Mouse (Mus musculus): Measurements from ENCODE around the gene Nudt4. TPM values are rescaled to one million over a fixed set of nuclear protein-coding genes. Genes with fewer than 3 reads are reported as not detected.

The Nudt4 gene
- polyA plus RNA-seq, 1 experiment from 2014 or later: 69.0 TPM

DNA sequence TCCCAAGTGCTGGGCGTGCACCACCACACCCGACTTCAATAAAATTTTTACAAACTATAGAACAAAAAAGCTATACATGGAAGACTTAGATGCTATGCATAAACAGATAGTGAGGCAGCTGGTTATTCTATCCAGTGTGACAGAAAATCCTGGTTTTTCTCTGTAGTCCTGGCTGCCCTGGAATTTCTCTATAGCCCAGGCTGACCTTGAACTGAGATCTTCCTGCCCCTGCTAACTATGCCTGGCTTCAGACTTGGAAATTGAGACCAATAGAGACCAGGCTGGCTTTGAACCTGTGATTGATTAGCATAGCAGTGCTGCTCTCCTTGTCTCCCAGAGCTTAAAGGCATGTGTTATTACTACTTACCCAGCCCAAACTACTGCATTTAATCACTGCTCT is 17.8 kb downstream of the Nudt4 start:
- no peak overlapping the region for H3K4me3 ChIP-seq (replicated peaks; ENCODE audit: low read length)
- no peaks in the 10 kb centered on the region for H3K9me3 ChIP-seq (ENCODE audit: control insufficient read depth, low read length)
- peaks cover 6% of the 10 kb centered on the region for H3K4me1 ChIP-seq (replicated peaks; ENCODE audit: control insufficient read depth, insufficient read depth, low read length)
- H3K27me3 ChIP-seq (replicated peaks; ENCODE audit: control insufficient read depth, insufficient read depth, low read length): no peaks in the 10 kb centered on the region
- WGBS: 91% methylated on average over 2 of the region's 2 CpGs
- no peak overlapping the region for H3K9ac ChIP-seq (replicated peaks; ENCODE audit: low read depth, low read length)
- H3K36me3 ChIP-seq (ENCODE audit: control insufficient read depth, insufficient read depth): peaks cover 8% of the 10 kb centered on the region
- H3K27ac ChIP-seq (ENCODE audit: low read length): no peak overlapping the region
- H3K4me2 ChIP-seq (ENCODE audit: low read length): no peak overlapping the region
- ATAC-seq: no peak

DNA sequence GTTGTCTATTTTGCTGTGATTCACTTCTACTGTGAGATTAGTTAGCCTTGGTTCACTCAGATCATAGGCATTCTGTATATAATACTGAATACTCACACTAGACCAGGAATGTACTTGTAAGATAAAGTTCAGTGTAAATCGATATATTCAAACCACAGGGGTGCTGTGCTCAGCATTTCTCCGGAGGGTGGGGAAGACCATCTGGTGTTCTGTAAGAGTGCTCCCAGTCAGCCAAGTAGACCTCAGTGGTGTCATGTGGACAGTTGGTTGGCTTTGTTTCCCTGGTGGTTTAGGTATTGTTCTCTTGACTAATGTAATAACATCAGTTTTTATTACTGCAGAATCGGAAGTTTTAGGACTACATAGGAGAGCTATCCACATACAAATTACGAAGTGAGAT is 18.9 kb downstream of the Nudt4 start:
- peak; percentile 47; the same call in 1 of the 2 replicates for ATAC-seq
- no peaks in the 10 kb centered on the region for H3K27me3 ChIP-seq (replicated peaks; ENCODE audit: control insufficient read depth, insufficient read depth, low read length)
- H3K4me3 ChIP-seq (replicated peaks; ENCODE audit: low read length): no peak overlapping the region
- no peak overlapping the region for H3K4me2 ChIP-seq (ENCODE audit: low read length)
- H3K9ac ChIP-seq (replicated peaks; ENCODE audit: low read depth, low read length): no peak overlapping the region
- WGBS: 67% methylated on average over 4 of the region's 4 CpGs
- H3K36me3 ChIP-seq (ENCODE audit: control insufficient read depth, insufficient read depth): peaks cover 8% of the 10 kb centered on the region
- peaks cover 6% of the 10 kb centered on the region for H3K4me1 ChIP-seq (replicated peaks; ENCODE audit: control insufficient read depth, insufficient read depth, low read length)
- H3K9me3 ChIP-seq (ENCODE audit: control insufficient read depth, low read length): no peaks in the 10 kb centered on the region
- H3K27ac ChIP-seq (ENCODE audit: low read length): no peak overlapping the region

DNA sequence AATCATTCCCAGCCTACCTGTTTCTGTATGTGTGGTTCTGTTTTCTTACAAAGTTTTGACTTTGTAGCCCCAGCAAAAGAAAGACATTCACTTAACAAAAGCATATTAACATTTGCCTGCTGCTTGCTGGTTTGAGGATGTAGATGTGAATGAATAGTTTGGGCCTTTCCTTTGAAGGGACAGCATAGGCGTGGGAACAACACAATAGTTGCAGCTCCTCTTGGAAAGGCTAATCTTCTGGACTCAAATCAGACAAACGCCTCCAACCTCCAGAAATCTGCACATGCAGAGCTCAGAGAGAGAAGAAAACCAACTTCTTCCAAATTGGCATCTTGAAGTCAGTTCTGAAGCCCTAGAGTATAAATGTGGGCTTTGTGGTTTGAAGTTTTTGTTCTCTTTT is 19.3 kb downstream of the Nudt4 start:
- ATAC-seq: no peak
- peaks cover 6% of the 10 kb centered on the region for H3K4me1 ChIP-seq (replicated peaks; ENCODE audit: control insufficient read depth, insufficient read depth, low read length)
- H3K27me3 ChIP-seq (replicated peaks; ENCODE audit: control insufficient read depth, insufficient read depth, low read length): no peaks in the 10 kb centered on the region
- 57% methylated on average over 2 of the region's 2 CpGs for WGBS
- H3K9ac ChIP-seq (replicated peaks; ENCODE audit: low read depth, low read length): no peak overlapping the region
- no peaks in the 10 kb centered on the region for H3K9me3 ChIP-seq (ENCODE audit: control insufficient read depth, low read length)
- H3K4me2 ChIP-seq (ENCODE audit: low read length): no peak overlapping the region
- H3K36me3 ChIP-seq (ENCODE audit: control insufficient read depth, insufficient read depth): peaks cover 8% of the 10 kb centered on the region
- H3K4me3 ChIP-seq (replicated peaks; ENCODE audit: low read length): no peak overlapping the region
- H3K27ac ChIP-seq (ENCODE audit: low read length): no peak overlapping the region

DNA sequence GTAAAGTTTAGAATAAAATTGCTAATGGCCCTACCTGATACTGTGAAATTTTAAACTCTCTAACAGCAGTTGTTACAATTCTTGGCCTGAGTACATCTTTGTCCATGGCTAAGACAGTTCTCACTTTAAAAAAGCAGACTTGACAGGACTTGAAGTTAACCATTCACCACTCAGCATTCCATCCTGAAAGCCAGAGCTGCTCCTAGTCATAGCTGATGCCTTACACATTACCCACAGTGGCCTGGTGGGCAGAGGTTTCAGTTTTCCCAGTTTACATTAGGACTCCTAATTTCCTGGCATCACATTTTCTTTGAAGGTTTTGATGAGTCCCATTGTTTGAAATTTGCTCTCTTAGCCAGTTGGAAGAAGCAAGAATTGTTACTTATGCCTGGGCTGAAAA is 19.9 kb downstream of the Nudt4 start:
- no peak overlapping the region for H3K4me2 ChIP-seq (ENCODE audit: low read length)

DNA sequence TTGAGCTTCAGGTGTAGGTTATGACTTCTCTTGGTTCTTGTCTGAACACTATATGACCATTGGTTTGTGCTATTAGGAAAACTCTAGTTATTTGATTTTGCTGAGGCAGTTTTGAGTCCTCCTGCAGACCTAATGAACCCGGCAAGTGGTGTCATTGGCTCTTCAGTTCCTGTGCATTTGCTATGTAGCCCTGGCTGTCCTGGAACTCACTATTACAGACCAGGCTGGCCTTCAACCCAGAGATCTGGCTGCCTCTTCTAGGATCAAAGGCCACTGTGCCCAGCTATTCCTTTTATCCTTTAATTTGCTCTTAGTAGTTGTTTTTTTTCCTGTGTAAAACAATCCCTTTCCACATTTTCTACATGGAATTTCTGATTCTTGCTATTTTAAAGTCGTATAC is 20.6 kb downstream of the Nudt4 start:
- Histone ChIP-seq H3K4me1 (replicated peaks; ENCODE audit: control insufficient read depth, insufficient read depth, low read length) (peaks cover 6% of the 10 kb centered on the region), H3K9me3 (ENCODE audit: control insufficient read depth, low read length) (no peaks in the 10 kb centered on the region), H3K27ac (ENCODE audit: low read length) (no peak overlapping the region), H3K4me3 (replicated peaks; ENCODE audit: low read length) (no peak overlapping the region), H3K27me3 (replicated peaks; ENCODE audit: control insufficient read depth, insufficient read depth, low read length) (no peaks in the 10 kb centered on the region), H3K36me3 (ENCODE audit: control insufficient read depth, insufficient read depth) (peaks cover 2% of the 10 kb centered on the region), H3K9ac (replicated peaks; ENCODE audit: low read depth, low read length) (no peak overlapping the region), H3K4me2 (ENCODE audit: low read length) (no peak overlapping the region)
- no peak for ATAC-seq
- 90% methylated on average over 2 of the region's 2 CpGs for WGBS

More for the DNA sequence above, 19.9 kb downstream of the Nudt4 start:
- Histone ChIP-seq H3K4me1 (replicated peaks; ENCODE audit: control insufficient read depth, insufficient read depth, low read length) (peaks cover 6% of the 10 kb centered on the region), H3K9me3 (ENCODE audit: control insufficient read depth, low read length) (no peaks in the 10 kb centered on the region), H3K27ac (ENCODE audit: low read length) (no peak overlapping the region), H3K9ac (replicated peaks; ENCODE audit: low read depth, low read length) (no peak overlapping the region), H3K36me3 (ENCODE audit: control insufficient read depth, insufficient read depth) (peaks cover 5% of the 10 kb centered on the region), H3K4me3 (replicated peaks; ENCODE audit: low read length) (no peak overlapping the region), H3K27me3 (replicated peaks; ENCODE audit: control insufficient read depth, insufficient read depth, low read length) (no peaks in the 10 kb centered on the region)
- ATAC-seq: no peak

DNA sequence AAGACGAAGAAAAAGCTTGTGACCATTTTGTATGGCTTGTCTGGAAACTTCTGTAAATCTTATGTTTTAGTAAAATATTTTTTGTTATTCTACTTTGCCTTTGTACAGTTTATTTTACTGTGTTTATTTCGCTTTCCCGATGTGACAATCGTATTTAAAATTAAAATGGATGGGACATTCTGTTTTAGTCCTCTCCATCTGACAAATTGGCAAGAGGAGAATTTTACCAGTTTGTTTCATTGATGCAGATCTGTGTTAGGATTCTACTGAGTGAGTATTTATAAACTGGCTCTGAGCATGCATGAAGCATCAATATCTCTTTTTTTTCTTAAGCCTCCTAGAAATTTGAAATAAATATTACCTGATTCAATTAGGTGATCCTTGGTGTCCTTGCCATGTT is 21.0 kb downstream of the Nudt4 start:
- WGBS: 73% methylated on average over 4 of the region's 4 CpGs

DNA sequence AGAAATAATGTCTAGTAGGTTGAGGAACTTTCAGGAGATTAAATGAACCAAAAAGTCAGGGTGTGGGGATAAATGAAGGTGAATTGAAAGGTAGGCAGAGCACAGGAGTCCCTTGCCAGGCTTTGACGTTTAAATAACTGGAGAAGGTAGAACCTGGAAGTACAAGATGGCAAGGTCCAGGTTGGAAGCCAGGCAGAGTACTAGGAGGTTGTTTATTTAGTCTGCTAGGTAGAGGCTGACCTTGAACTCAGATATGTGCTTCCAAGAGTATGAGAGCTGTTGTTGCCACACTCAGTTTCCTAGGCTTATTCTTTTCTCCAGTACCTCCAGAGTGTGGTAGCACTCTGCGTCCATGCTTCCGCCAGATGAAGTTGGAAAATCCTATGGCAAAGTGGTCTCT is 24.1 kb downstream of the Nudt4 start:
- 96% methylated on average over 3 of the region's 3 CpGs for WGBS
- H3K4me1 ChIP-seq (replicated peaks; ENCODE audit: control insufficient read depth, insufficient read depth, low read length): peaks cover 6% of the 10 kb centered on the region; the same call in 1 of the 2 replicates
- no peak for ATAC-seq
- no peak overlapping the region for H3K27ac ChIP-seq (ENCODE audit: low read length)
- no peaks in the 10 kb centered on the region for H3K27me3 ChIP-seq (replicated peaks; ENCODE audit: control insufficient read depth, insufficient read depth, low read length)
- H3K4me3 ChIP-seq (replicated peaks; ENCODE audit: low read length): no peak overlapping the region
- peaks cover 2% of the 10 kb centered on the region; the same call in 1 of the 2 replicates for H3K36me3 ChIP-seq (ENCODE audit: control insufficient read depth, insufficient read depth)
- no peak overlapping the region for H3K9ac ChIP-seq (replicated peaks; ENCODE audit: low read depth, low read length)
- no peak overlapping the region for H3K4me2 ChIP-seq (ENCODE audit: low read length)
- H3K9me3 ChIP-seq (ENCODE audit: control insufficient read depth, low read length): no peaks in the 10 kb centered on the region

More for the DNA sequence above, 21.0 kb downstream of the Nudt4 start:
- peaks cover 2% of the 10 kb centered on the region; the same call in 1 of the 2 replicates for H3K36me3 ChIP-seq (ENCODE audit: control insufficient read depth, insufficient read depth)
- ATAC-seq: no peak
- H3K9ac ChIP-seq (replicated peaks; ENCODE audit: low read depth, low read length): no peak overlapping the region
- peaks cover 6% of the 10 kb centered on the region for H3K4me1 ChIP-seq (replicated peaks; ENCODE audit: control insufficient read depth, insufficient read depth, low read length)
- no peak overlapping the region for H3K4me3 ChIP-seq (replicated peaks; ENCODE audit: low read length)
- no peak overlapping the region for H3K27ac ChIP-seq (ENCODE audit: low read length)
- no peaks in the 10 kb centered on the region for H3K27me3 ChIP-seq (replicated peaks; ENCODE audit: control insufficient read depth, insufficient read depth, low read length)
- H3K4me2 ChIP-seq (ENCODE audit: low read length): no peak overlapping the region
- H3K9me3 ChIP-seq (ENCODE audit: control insufficient read depth, low read length): no peaks in the 10 kb centered on the region

DNA sequence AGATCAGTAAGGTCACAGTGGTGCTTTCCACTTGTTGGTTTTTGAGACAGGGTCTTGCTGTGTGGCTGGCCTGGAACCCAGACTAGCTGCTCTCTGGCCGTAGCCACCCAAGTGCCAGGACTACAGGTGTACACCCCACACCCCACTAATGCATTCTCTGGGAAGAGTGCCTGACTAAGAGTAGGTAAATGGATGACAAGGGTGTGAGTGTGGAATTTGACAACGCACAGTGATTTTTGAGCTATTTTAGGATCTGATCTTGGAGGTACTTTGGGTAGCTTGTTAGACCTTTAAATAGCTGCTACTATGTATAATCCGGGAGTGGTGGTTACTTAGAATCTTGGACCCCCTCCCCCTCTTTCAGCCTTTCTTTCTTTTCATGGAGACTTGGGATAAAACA is 24.7 kb downstream of the Nudt4 start:
- peaks cover 3% of the 10 kb centered on the region; the same call in 1 of the 2 replicates for H3K4me1 ChIP-seq (replicated peaks; ENCODE audit: control insufficient read depth, insufficient read depth, low read length)
- H3K27me3 ChIP-seq (replicated peaks; ENCODE audit: control insufficient read depth, insufficient read depth, low read length): no peaks in the 10 kb centered on the region
- ATAC-seq: no peak
- H3K9me3 ChIP-seq (ENCODE audit: control insufficient read depth, low read length): no peaks in the 10 kb centered on the region
- 89% methylated on average over 3 of the region's 3 CpGs for WGBS
- no peak overlapping the region for H3K9ac ChIP-seq (replicated peaks; ENCODE audit: low read depth, low read length)
- H3K4me3 ChIP-seq (replicated peaks; ENCODE audit: low read length): no peak overlapping the region
- no peak overlapping the region for H3K27ac ChIP-seq (ENCODE audit: low read length)
- H3K4me2 ChIP-seq (ENCODE audit: low read length): no peak overlapping the region
- peaks cover 2% of the 10 kb centered on the region; the same call in 1 of the 2 replicates for H3K36me3 ChIP-seq (ENCODE audit: control insufficient read depth, insufficient read depth)

DNA sequence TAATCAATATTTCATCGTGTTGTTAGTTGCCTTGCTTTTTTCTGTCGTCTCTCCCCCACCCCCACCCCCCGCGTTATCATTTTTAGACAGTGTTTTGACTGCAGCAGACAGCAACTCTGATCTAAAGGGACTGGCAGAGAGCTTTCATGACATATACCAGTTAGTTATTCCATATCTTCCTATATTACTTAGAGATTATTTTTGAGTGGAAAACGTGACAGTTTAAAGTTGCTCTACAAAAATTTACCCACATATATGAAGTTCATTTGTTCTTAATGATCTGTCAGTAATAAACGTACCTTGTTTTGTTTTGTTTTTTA is 27.8 kb downstream of the Nudt4 start:
- ATAC-seq: no peak
- no peaks in the 10 kb centered on the region for H3K36me3 ChIP-seq (ENCODE audit: control insufficient read depth, insufficient read depth)
- no peak overlapping the region for H3K27ac ChIP-seq (ENCODE audit: low read length)
- H3K4me1 ChIP-seq (replicated peaks; ENCODE audit: control insufficient read depth, insufficient read depth, low read length): no peaks in the 10 kb centered on the region
- H3K4me3 ChIP-seq (replicated peaks; ENCODE audit: low read length): no peak overlapping the region
- H3K9me3 ChIP-seq (ENCODE audit: control insufficient read depth, low read length): no peaks in the 10 kb centered on the region
- no peaks in the 10 kb centered on the region for H3K27me3 ChIP-seq (replicated peaks; ENCODE audit: control insufficient read depth, insufficient read depth, low read length)
- H3K4me2 ChIP-seq (ENCODE audit: low read length): no peak overlapping the region
- 82% methylated on average over 6 of the region's 6 CpGs for WGBS
- H3K9ac ChIP-seq (replicated peaks; ENCODE audit: low read depth, low read length): no peak overlapping the region
